Mouse (Mus musculus) B cell, adult 62 days (primary cell): ENCODE results near the gene Acd. TPM values are rescaled to one million over a fixed set of nuclear protein-coding genes. Genes with fewer than 3 reads are reported as not detected.

Experiments used
- total RNA-seq: library from RNA; stranded (reverse); gene quantifications from 4 replicates; pipeline ENCODE4 v1.2.4, GENCODE M21; 2023

The Acd gene
- total RNA-seq, result 96.4 to 110 TPM (median 104 TPM) in 4 replicates

GRCm38 (mm10) chr8:105700966-105701824 is at the start of gene Acd, which contains the start of gene Pard6a:
Gene Acd, minus strand, starts transcription at chr8:105701102.
Gene Pard6a, plus strand, starts transcription at chr8:105701148.

GRCm38 (mm10) chr8:105707498-105708403 is 6.8 kb upstream of the Acd start, which contains the start of the genes 4933405L10Rik and Enkd1:
Gene 4933405L10Rik, plus strand, starts transcription at chr8:105707655.
Gene Enkd1, minus strand, starts transcription at chr8:105708210.

GRCm38 (mm10) chr8:105685796-105686308 is 15.1 kb downstream of the Acd start, which contains the start of gene Carmil2:
Gene Carmil2, plus strand, starts transcription at chr8:105686274.

Other genes with a start within 250 kb of the Acd start
- gene Tppp3, start 229.6 kb downstream of the Acd start, total RNA-seq, result 0.48 to 1.0 TPM (median 0.79 TPM) in 3 of 4 replicates, not detected in the other
- gene Zdhhc1, start 204.2 kb downstream of the Acd start, total RNA-seq, result 2.7 to 5.8 TPM (median 3.9 TPM) in 4 replicates
- 0.32 TPM in 1 of 4 replicates, not detected in the others for gene Hsd11b2, start 182.3 kb downstream of the Acd start, total RNA-seq
- gene Atp6v0d1, start 135.1 kb downstream of the Acd start, total RNA-seq, result 111 to 118 TPM (median 113 TPM) in 4 replicates
- 26.0 to 30.1 TPM (median 27.9 TPM) in 4 replicates for gene Ripor1, start 95.8 kb downstream of the Acd start, total RNA-seq
- 184 to 204 TPM (median 191 TPM) in 4 replicates for gene Ctcf, start 64.5 kb downstream of the Acd start, total RNA-seq
- not detected in 4 replicates for gene Agrp, start 63.7 kb downstream of the Acd start, total RNA-seq
- gene Carmil2, start 14.8 kb downstream of the Acd start, total RNA-seq, result 141 to 151 TPM (median 147 TPM) in 4 replicates
- 14.0 to 21.8 TPM (median 19.9 TPM) in 4 replicates for gene Pard6a, start within 50 bp of the Acd start, total RNA-seq
- gene 4933405L10Rik, start 6.6 kb upstream of the Acd start, total RNA-seq, result not detected in 4 replicates
- gene Enkd1, start 7.1 kb upstream of the Acd start, total RNA-seq, result 2.0 to 3.9 TPM (median 3.7 TPM) in 4 replicates
- 0.94 to 2.8 TPM (median 1.7 TPM) in 4 replicates for gene Gfod2, start 57.6 kb upstream of the Acd start, total RNA-seq
- gene Ranbp10, start 126.2 kb upstream of the Acd start, total RNA-seq, result 34.7 to 39.4 TPM (median 37.0 TPM) in 4 replicates
- gene Tsnaxip1, start 126.6 kb upstream of the Acd start, total RNA-seq, result 0.75 to 0.91 TPM (median 0.83 TPM) in 4 replicates
- gene Cenpt, start 152.2 kb upstream of the Acd start, total RNA-seq, result 14.4 to 20.3 TPM (median 16.1 TPM) in 4 replicates
- gene Thap11, start 154.0 kb upstream of the Acd start, total RNA-seq, result 12.8 to 17.1 TPM (median 14.2 TPM) in 4 replicates
- gene Nutf2, start 159.5 kb upstream of the Acd start, total RNA-seq, result 18.1 to 38.7 TPM (median 36.1 TPM) in 4 replicates
- gene Edc4, start 179.8 kb upstream of the Acd start, total RNA-seq, result 80.5 to 84.4 TPM (median 81.9 TPM) in 4 replicates
- gene Nrn1l, start 192.5 kb upstream of the Acd start, total RNA-seq, result 1.1 to 3.8 TPM (median 1.4 TPM) in 4 replicates
- gene Pskh1, start 199.3 kb upstream of the Acd start, total RNA-seq, result 23.0 to 24.7 TPM (median 23.5 TPM) in 4 replicates
- 1.5 to 3.5 TPM (median 1.8 TPM) in 4 replicates for gene Ctrl, start 232.8 kb upstream of the Acd start, total RNA-seq
- gene Psmb10, start 237.3 kb upstream of the Acd start, total RNA-seq, result 122 to 142 TPM (median 126 TPM) in 4 replicates
- gene Lcat, start 242.3 kb upstream of the Acd start, total RNA-seq, result 0.97 TPM in 1 of 4 replicates, not detected in the others